Mouse (Mus musculus) G1E-ER4 (cell line): ENCODE measurements around the gene Cep295nl. TPM values are rescaled to one million over a fixed set of nuclear protein-coding genes. Genes with fewer than 3 reads are reported as not detected.

Experiments
- GATA1 ChIP-seq: IDR thresholded peaks from one replicate; pipeline ENCODE4 v1.8.0; 2012; ENCODE audit warnings: low read length, inconsistent platforms
- polyA plus RNA-seq: library from polyadenylated mRNA; stranded (reverse); fragments of >175 nt; gene quantifications from 2 replicates; pipeline ENCODE4 v1.2.3, GENCODE M21; 2012

Gene Cep295nl
- polyA plus RNA-seq, 1 experiment, result not detected

DNA sequence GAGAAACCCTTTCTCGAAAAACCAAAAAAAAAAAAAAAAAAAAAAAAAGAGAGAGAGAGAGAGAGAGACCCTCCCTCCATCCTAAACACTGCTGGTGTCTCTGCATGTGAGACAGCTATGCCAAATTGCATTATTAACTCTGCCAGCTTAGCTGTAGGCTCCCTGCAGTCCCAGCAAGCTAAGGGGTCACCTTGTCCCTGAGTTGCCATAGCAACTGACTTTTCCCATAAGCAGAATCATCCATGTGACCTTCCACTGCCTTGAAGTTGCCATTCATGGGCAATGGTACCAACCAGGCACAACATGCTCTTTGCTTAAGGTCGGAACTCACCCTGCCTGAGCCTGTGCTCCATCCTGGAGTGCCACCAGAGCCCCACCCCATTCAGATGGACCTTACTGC lies 47.3 kb downstream of the Cep295nl start:
- TF ChIP-seq GATA1, result no peak

- no peak for TF ChIP-seq GATA1
Observed at GRCm38 (mm10) chr11:118292671-118293070, 49.6 kb downstream of the Cep295nl start.

- TF ChIP-seq GATA1, result no peak
Observed at GRCm38 (mm10) chr11:118289999-118290889, 52.1 kb downstream of the Cep295nl start, which contains the start of gene Usp36. Gene Usp36, minus strand, starts transcription at chr11:118290244.

- TF ChIP-seq GATA1, result no peak
Observed at GRCm38 (mm10) chr11:118289562-118289961, 52.7 kb downstream of the Cep295nl start.

DNA sequence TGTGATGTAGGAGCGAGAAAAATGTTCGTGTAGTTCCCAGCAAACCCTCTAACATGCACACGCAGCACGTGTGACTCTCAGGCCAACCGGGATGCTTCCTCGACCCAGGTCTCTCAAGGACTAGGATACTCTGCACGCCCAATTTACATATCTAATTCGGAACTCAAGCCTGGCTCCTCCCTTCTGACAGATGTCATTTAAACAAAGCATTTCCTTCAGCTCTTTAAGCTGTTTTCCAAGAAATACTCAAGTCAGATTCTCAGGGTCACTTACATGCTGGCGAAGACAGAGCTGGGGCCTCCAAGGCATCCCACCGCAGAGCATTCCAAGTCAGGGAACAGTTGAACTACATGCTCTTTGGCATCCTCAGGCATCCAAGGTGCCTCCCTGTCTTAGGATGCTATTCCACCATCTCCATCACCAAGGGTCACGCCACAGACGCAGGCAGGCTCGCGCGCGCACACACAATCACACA lies 53.2 kb downstream of the Cep295nl start:
- no peak for TF ChIP-seq GATA1

GRCm38 (mm10) chr11:118287573-118287972 lies 54.7 kb downstream of the Cep295nl start:
- TF ChIP-seq GATA1, result no peak

- no peak for TF ChIP-seq GATA1
Observed at GRCm38 (mm10) chr11:118286434-118286833, 55.9 kb downstream of the Cep295nl start.

DNA sequence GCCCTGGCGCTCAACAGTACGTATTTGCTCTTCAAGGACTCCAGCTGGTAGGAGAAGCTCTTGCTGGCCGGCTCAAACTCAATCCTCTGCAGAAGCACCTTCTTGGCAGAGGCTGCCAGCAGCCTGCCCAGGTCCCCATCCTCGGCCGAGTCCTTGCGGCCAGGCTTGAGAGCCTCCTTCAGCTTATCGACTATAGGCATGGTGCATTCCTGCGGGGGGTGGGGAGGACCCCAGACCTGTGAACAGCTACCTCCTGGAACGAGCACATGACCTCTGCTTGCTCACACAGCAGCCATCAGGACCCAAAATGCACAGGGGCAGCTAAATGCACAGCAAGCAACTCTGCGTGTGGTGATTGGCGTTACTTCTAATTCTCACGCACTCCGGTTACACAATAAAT lies 56.5 kb downstream of the Cep295nl start:
- TF ChIP-seq GATA1, result no peak

Other genes starting within 250 kb of the Cep295nl start
- not detected in 2 replicates for gene Dnah17, start 211.9 kb downstream of the Cep295nl start, polyA plus RNA-seq
- 3.9 and 4.5 TPM in 2 replicates for gene Cyth1, start 93.9 kb downstream of the Cep295nl start, polyA plus RNA-seq
- gene Usp36, start 52.3 kb downstream of the Cep295nl start, polyA plus RNA-seq, result 56.9 and 68.7 TPM in 2 replicates
- gene Timp2, start 13.2 kb upstream of the Cep295nl start, polyA plus RNA-seq, result not detected in 2 replicates
- 27.2 and 28.4 TPM in 2 replicates for gene Lgals3bp, start 59.6 kb upstream of the Cep295nl start, polyA plus RNA-seq
- gene Cant1, start 76.6 kb upstream of the Cep295nl start, polyA plus RNA-seq, result 53.1 and 60.2 TPM in 2 replicates
- not detected in 2 replicates for gene C1qtnf1, start 85.7 kb upstream of the Cep295nl start, polyA plus RNA-seq
- gene Engase, start 134.3 kb upstream of the Cep295nl start, polyA plus RNA-seq, result 24.4 and 28.6 TPM in 2 replicates